Mouse (Mus musculus): ENCODE measurements around the gene Kif27.

DNA sequence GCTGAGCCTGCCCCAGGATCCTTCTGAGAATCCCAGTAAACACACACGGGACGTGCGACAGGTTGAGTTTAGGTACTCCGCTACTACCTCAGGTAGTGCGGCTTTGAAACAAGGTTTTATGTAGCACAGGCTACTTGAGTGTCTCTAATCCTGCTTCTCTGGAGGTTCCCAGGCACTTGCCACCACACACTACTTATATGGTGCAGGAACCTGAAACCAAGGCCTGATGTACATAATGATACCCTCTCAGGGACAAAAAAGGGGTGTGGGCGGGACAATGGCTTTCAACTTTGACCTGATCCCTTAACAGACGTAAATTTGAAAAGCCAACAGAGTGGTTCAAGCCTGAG, 357 bp upstream of the Kif27 start:
- TF ChIP-seq EP300 (IDR thresholded peaks at IDR 0.05), result no peak
- no peak for TF ChIP-seq CTCF (IDR thresholded peaks at IDR 0.05)
